Mouse (Mus musculus) brain, embryonic 14.5 days (tissue): ENCODE data around the gene Vmn2r77.
"Not testable (repeated sequence)": the region's sequence is repeated elsewhere in the genome, so short reads cannot be mapped to it uniquely, and the experiment has no call there.

Source experiments
- CTCF ChIP-seq: fragments of 200-500 bp; IDR thresholded peaks from 2 replicates; pipeline ENCODE4 v1.5.1; 2012; ENCODE audit warnings: inconsistent platforms, mild to moderate bottlenecking, moderate library complexity, borderline replicate concordance; ENCODE audit not compliant: insufficient read depth, insufficient read length; ENCODE audit errors: extremely low read depth
- POLR2A ChIP-seq: fragments of 200-500 bp; IDR thresholded peaks from 2 replicates; pipeline ENCODE4 v1.6.1; 2012; ENCODE audit warnings: mild to moderate bottlenecking, inconsistent platforms, borderline replicate concordance; ENCODE audit not compliant: poor library complexity, insufficient read depth, insufficient read length, severe bottlenecking; ENCODE audit errors: extremely low read depth

DNA sequence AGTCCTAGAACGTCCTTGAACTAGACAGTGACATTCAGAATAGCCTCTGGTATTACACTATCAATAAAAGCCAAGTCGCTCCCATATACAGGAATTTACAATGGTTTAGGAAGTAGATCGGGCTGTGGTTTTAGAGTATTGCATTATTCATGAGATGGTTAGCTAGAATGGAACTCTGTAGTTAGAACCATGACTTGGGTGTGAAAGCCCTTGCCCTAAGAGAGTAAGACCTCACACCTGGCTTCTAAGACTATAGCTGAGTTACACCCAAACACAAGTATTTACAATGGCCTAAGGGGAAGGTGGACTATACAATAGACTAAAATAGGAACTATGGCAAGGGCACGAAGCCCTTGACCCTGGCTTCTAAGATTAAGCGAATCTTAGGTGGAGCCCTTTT lies 20.4 kb downstream of the Vmn2r77 start:
- TF ChIP-seq POLR2A, CTCF: not testable (repeated sequence)
